Mouse (Mus musculus) induced T-regulatory cell, adult 2 months (primary cell): ENCODE measurements around the gene Trim2.

Source experiments
- DNase-seq: peaks from one replicate; pipeline ENCODE4 v3.0.0-alpha.2; 2012; ENCODE audit warnings: low read depth

Trim2 gene

GRCm38 (mm10) chr3:84254520-84254878, 52.2 kb downstream of the Trim2 start:
- no peak for DNase-seq

- no peak for DNase-seq
Observed at GRCm38 (mm10) chr3:84253655-84254519, 52.8 kb downstream of the Trim2 start.

GRCm38 (mm10) chr3:84252776-84253654, 53.7 kb downstream of the Trim2 start:
- DNase-seq: no peak

- no peak for DNase-seq
Observed at GRCm38 (mm10) chr3:84251721-84252120, 55.0 kb downstream of the Trim2 start.

- DNase-seq: no peak
Observed at GRCm38 (mm10) chr3:84250275-84250674, 56.4 kb downstream of the Trim2 start.

- no peak for DNase-seq
Observed at GRCm38 (mm10) chr3:84247789-84248188, 58.9 kb downstream of the Trim2 start.

- no peak for DNase-seq
Observed at GRCm38 (mm10) chr3:84246421-84246861, 60.2 kb downstream of the Trim2 start.

GRCm38 (mm10) chr3:84243116-84243515, 63.6 kb downstream of the Trim2 start:
- DNase-seq: no peak

GRCm38 (mm10) chr3:84242497-84242896, 64.2 kb downstream of the Trim2 start:
- DNase-seq: no peak

GRCm38 (mm10) chr3:84241098-84241497, 65.6 kb downstream of the Trim2 start:
- no peak for DNase-seq

- no peak for DNase-seq
Observed at GRCm38 (mm10) chr3:84235420-84236304, 71.0 kb downstream of the Trim2 start.

- no peak for DNase-seq
Observed at GRCm38 (mm10) chr3:84234562-84234961, 72.1 kb downstream of the Trim2 start.

- no peak for DNase-seq
Observed at GRCm38 (mm10) chr3:84233663-84234415, 72.8 kb downstream of the Trim2 start.

GRCm38 (mm10) chr3:84232312-84232711, 74.4 kb downstream of the Trim2 start:
- DNase-seq: no peak

GRCm38 (mm10) chr3:84230988-84231387, 75.7 kb downstream of the Trim2 start:
- no peak for DNase-seq

GRCm38 (mm10) chr3:84228911-84229310, 77.8 kb downstream of the Trim2 start:
- no peak for DNase-seq

- DNase-seq: peak; percentile 96
Observed at GRCm38 (mm10) chr3:84228203-84228870, 78.3 kb downstream of the Trim2 start.

- DNase-seq: peak; percentile 17
Observed at GRCm38 (mm10) chr3:84227628-84228027, 79.0 kb downstream of the Trim2 start.

- peak; percentile 57 for DNase-seq
Observed at GRCm38 (mm10) chr3:84224982-84225381, 81.7 kb downstream of the Trim2 start.

- peak; percentile 60 for DNase-seq
Observed at GRCm38 (mm10) chr3:84220748-84221147, 85.9 kb downstream of the Trim2 start.

- no peak for DNase-seq
Observed at GRCm38 (mm10) chr3:84220326-84220725, 86.4 kb downstream of the Trim2 start.
